Mouse (Mus musculus) adrenal gland, adult 18-20 months (tissue): Measurements from ENCODE around the gene Cnp. TPM values are rescaled to one million over a fixed set of nuclear protein-coding genes. Genes with fewer than 3 reads are reported as not detected.

Experiments
- DNase-seq, 2 experiments: peaks; one replicate each; pipeline ENCODE4 v3.0.0; 2021 to 2022; ENCODE audit warnings: low spot score in 2 of 2
- total RNA-seq, 2 experiments: library from RNA; stranded (reverse); gene quantifications; 1 replicate in 1 of 2; 2 replicates in 1 of 2; pipeline ENCODE4 v1.2.3; 2021

Cnp gene
- total RNA-seq, 2 experiments from 2014 or later: 33.2 to 40.6 TPM

GRCm38 (mm10) chr11:100618761-100619484 is 44.2 kb downstream of the Cnp start, which contains the start of gene Nkiras2:
Nkiras2 (plus strand) TSS chr11:100619244.
- peak; percentile 54 to 60 for DNase-seq

DNA sequence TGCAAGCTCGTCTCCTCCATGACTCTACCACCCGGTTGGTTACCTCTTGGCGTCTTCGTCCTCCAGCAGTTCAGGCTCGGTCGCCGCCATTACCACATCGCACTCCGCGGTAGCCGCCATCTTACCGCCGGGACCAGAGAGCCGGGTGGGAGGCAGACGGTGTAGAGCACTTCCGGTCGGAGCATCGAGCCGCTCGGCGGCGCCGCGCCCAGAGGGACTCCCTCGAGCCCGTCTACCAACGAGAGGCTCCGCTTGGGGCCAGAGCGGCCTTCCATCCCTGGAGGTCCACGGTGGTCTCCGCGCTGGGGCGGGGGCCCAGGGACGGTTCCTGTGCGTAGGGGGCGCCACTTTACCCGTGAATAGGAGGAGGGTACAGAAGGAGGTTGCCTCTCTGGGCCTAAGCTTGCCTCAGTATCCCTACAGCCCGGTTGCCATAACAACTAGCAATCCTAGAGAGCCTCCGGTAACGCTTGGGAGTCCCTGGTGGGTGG is 44.8 kb downstream of the Cnp start:
- DNase-seq: peak; percentile 89 to 91

DNA sequence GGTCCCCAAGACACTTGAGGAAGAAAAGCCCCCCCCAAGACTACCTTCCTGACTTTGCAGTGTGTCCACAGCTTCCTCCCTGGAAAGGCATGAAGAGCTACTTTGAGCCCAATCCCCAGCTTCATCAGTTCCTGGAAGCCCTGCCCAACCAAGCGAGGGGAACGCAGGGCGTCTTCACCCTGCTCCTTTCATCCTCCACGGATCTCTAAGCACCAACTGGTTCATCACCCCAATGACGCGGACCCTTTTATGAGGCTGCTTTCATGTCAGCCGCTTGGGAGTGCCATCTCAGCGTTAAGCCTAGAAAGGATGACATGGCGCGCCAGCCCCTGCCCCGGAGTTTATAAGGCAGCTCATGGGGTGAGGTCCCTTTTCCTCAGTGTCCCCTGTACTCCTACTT is 45.3 kb downstream of the Cnp start, which contains the start of gene Dnajc7:
Gene Dnajc7, minus strand, starts transcription at position 187 of the 400 bp plus-strand sequence.
- DNase-seq: no peak

DNA sequence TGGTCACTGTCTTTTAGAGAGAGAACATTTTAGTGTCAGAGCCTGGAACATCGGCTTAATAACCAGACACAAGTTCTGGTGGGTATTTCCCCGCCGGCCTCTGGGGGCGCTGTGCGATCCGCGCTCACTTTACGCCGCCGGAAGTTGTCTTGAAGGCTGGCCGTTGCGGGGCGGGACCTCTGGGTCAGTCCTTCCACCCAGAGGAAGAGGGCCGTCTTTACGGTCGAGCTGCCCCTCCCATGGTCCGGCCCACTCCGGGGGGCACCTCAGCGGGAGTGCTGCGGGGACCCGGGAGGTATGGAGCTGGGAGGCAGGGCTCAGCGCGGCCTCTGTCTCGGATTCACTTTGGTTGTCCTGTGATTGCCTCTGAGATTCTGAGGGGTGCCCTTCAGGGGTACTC is 48.0 kb downstream of the Cnp start:
- DNase-seq: peak; percentile 96 to 97

- peak in 1 of 2 experiments; percentile 56 for DNase-seq
Measured at GRCm38 (mm10) chr11:100623867-100624266, 49.2 kb downstream of the Cnp start.

DNA sequence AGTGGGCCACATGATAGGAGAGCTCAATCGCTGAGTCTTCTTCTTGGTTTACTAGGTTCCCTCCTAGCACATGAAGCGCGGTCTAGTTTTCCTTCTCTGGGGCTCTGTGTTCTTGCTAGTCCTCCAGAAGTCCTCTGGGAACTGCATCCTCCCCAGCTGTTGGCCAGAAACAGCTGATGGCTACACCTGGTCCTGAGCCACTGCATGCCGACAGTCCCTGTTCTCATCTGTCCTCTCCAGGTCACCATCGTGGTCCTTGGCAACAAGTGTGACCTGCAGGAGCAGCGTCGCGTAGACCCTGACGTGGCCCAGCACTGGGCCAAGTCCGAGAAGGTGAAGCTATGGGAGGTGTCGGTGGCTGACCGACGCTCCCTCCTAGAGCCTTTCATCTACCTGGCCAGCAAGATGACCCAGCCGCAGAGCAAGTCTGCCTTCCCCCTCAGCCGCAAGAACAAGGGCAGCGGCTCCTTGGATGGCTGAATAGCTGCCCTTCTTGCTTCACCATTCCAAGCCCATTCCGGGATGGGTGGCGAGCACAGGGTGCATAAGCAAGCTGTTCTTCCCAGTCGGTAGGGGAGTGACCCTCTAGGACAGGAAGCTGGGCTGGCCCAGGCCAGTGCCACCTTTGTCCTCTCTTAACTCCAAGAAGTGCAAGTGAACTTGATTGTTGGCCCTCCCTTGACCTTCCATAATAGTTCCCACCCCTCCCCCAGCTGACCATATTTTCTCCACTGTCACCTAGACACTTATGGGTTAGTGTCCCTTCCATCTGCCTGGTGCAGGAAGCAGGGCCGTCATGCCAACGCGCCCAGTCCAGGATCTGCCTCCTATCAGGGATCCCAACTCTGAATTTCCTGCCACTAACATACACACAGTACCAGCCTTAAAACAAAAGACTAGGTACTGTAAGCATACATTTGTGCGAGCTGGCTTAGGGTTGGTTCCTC is 51.3 kb downstream of the Cnp start:
- DNase-seq: no peak

DNA sequence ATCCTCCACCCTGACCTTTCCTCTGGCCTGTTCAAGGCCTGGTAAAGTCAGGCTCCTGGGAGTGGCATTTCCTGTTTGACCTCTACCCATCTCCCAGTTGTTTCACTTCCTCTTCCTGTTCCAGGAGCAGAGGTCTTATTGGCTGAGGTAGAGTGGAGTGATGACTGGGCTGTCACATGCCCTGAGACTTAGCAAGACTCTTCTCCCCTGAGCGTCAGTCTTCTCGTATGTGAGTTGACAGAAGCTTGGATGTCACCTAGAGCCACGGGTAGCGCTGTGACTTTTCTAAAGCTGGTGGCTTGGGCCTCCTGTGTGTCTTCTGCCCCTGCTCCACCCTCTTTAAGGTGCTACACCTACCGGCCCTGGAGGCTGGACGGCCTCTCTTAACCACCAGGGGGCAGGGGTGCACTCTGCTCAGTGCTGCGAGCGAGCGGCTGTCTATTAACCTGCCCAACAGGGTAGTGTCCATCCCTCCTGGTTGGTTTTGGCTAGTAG is 52.0 kb downstream of the Cnp start:
- DNase-seq: peak; percentile 73 to 76

DNA sequence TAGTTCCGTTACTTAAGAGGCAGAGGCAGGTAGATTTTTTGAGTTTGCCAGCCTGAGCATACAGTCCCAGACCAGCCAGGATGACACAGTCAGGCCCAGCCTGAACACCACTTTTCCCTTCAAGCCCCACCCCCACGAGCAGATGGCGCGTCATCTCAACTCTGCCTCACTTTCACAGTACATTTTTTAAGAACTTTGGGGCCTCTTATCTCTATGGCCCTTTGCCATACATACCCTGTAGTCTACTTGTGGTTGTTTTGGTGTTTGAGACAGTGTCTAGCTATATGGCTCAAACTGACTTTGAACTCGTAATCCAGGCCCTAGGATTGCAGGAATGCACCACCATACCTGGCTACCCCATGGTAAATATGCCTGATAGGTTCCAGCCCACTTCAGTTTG is 53.4 kb downstream of the Cnp start:
- DNase-seq: no peak

- no peak for DNase-seq
Measured at GRCm38 (mm10) chr11:100628862-100629352, 54.2 kb downstream of the Cnp start.

- DNase-seq: no peak
Measured at GRCm38 (mm10) chr11:100634530-100634929, 59.8 kb downstream of the Cnp start.

GRCm38 (mm10) chr11:100640159-100640906 is 65.6 kb downstream of the Cnp start:
- DNase-seq: no peak

Other genes starting within 250 kb of the Cnp start
- gene Gast, start 240.5 kb upstream of the Cnp start, total RNA-seq: not detected
- gene Hap1, start 218.8 kb upstream of the Cnp start, total RNA-seq: 10 to 100 TPM; 46.9 to 49.7 TPM
- 10 to 100 TPM; 55.3 to 64.5 TPM for gene Jup, start 177.1 kb upstream of the Cnp start, total RNA-seq
- gene P3h4, start 160.1 kb upstream of the Cnp start, total RNA-seq: 10 to 100 TPM; 26.3 to 33.5 TPM
- 10 to 100 TPM; 13.4 to 19.0 TPM for gene Fkbp10, start 159.2 kb upstream of the Cnp start, total RNA-seq
- gene Nt5c3b, start 133.1 kb upstream of the Cnp start, total RNA-seq: 10 to 100 TPM; 45.6 to 50.0 TPM
- under 1 TPM; 0.67 to 0.96 TPM for gene Klhl10, start 133.0 kb upstream of the Cnp start, total RNA-seq
- 10 to 100 TPM; 51.5 to 58.3 TPM for gene Klhl11, start 102.2 kb upstream of the Cnp start, total RNA-seq
- 1,000 to 10,000 TPM; 1,875 to 2,782 TPM for gene Acly, start 46.9 kb upstream of the Cnp start, total RNA-seq
- 10 to 100 TPM in 1 of 2 experiments, 1 to 10 TPM in 1; 8.8 to 18.8 TPM for gene Ttc25, start 29.3 kb upstream of the Cnp start, total RNA-seq
- 10 to 100 TPM; 31.2 to 31.8 TPM for gene Nkiras2, start 44.3 kb downstream of the Cnp start, total RNA-seq
- 100 to 1,000 TPM; 210 to 238 TPM for gene Dnajc7, start 45.3 kb downstream of the Cnp start, total RNA-seq
- under 1 TPM; 0.10 to 0.16 TPM for gene Zfp385c, start 117.6 kb downstream of the Cnp start, total RNA-seq
- gene Dhx58, start 129.4 kb downstream of the Cnp start, total RNA-seq: 10 to 100 TPM; 33.1 to 33.4 TPM
- gene Kat2a, start 137.6 kb downstream of the Cnp start, total RNA-seq: 10 to 100 TPM; 32.0 to 43.8 TPM
- not detected for gene Hspb9, start 138.9 kb downstream of the Cnp start, total RNA-seq
- gene Rab5c, start 163.3 kb downstream of the Cnp start, total RNA-seq: 100 to 1,000 TPM; 189 TPM
- gene Kcnh4, start 185.0 kb downstream of the Cnp start, total RNA-seq: under 1 TPM; 0.10 to 0.16 TPM
- gene Hcrt, start 188.0 kb downstream of the Cnp start, total RNA-seq: not detected
- 10 to 100 TPM; 17.8 to 21.4 TPM for gene Ghdc, start 196.1 kb downstream of the Cnp start, total RNA-seq